Mouse (Mus musculus) G1E (cell line): Measurements from ENCODE around the gene Qk.

Source experiments
- CTCF ChIP-seq: IDR thresholded peaks from 2 replicates; pipeline ENCODE4 v1.5.1; 2012; ENCODE audit warnings: low read depth, low read length, inconsistent platforms, mixed read lengths
- GATA2 ChIP-seq: IDR thresholded peaks from 2 replicates; pipeline ENCODE4 v1.6.1; 2012; ENCODE audit warnings: low read depth, low read length, inconsistent platforms, borderline replicate concordance

GRCm38 (mm10) chr17:10336558-10336957 lies 16.9 kb upstream of the Qk start:
- no peak for TF ChIP-seq GATA2
- TF ChIP-seq CTCF = no peak
